Comparison of ENCODE assay signal across 8 mouse cellular contexts in the genomic region with DNA sequence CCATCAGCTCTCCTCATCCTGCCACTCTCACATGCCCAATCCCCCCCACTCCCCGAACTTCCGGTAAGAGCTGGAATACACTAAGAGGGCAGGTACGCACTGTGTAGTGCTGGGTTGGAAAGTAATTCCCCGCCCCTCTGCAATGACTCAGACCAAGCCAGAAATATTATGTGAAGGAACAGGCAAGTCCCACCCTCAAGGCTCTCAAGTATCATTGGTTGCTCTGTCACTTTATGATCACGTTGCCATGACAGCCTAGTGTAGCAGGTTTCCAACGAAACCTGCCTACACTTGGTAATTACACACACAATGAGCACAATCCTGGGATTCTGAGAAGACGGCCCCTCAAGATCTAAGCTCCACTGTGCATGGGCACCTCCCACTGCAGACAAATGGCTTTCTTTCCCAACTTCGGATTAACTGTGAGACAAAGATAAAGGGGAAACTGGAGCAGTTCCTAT. TPM values are rescaled to one million over a fixed set of nuclear protein-coding genes. Genes with fewer than 3 reads are reported as not detected.
DNase-seq lines count a peak whose midpoint lies in the region; ATAC-seq lines count a peak whose summit lies in the region.

No protein-coding gene starts in this region.

- 0 out of 2 replicates have a peak overlapping the region, but pooled peaks have one; percentile 17 for H3K9ac ChIP-seq in intestine, embryonic 16.5 days (ENCODE audit: low read depth, low read length)
- H3K9ac ChIP-seq in stomach, embryonic 14.5 days (replicated peaks; ENCODE audit: low read depth, low read length) = no peak overlapping the region

- 33% methylated on average over 8 of the region's 8 CpGs for WGBS in intestine, embryonic 16.5 days
- 41% methylated on average over 8 of the region's 8 CpGs for WGBS in stomach, embryonic 14.5 days

- no peaks in the 10 kb centered on the region for H3K36me3 ChIP-seq in intestine, embryonic 16.5 days (ENCODE audit: control insufficient read depth, insufficient read depth, low read length)
- no peaks in the 10 kb centered on the region for H3K36me3 ChIP-seq in stomach, embryonic 14.5 days (ENCODE audit: control insufficient read depth, insufficient read depth, low read length)

- H3K4me3 ChIP-seq in intestine, embryonic 16.5 days (ENCODE audit: low read length) = 0 out of 2 replicates have a peak overlapping the region, but pooled peaks have one; percentile 7
- H3K4me3 ChIP-seq in stomach, embryonic 14.5 days (ENCODE audit: low read depth, low read length) = no peak overlapping the region

- H3K27ac ChIP-seq in intestine, embryonic 16.5 days (ENCODE audit: low read length) = peak overlapping the region; percentile 67
- H3K27ac ChIP-seq in stomach, embryonic 14.5 days (ENCODE audit: low read length) = peak overlapping the region; percentile 73

- DNase-seq in adrenal gland, postnatal 10 days = peak; percentile 69
- no peak for DNase-seq in adrenal gland, adult 8-10 months
- peak; percentile 32 for DNase-seq in urinary bladder, adult 2 months (ENCODE audit: low spot score)
- DNase-seq in urinary bladder, postnatal 10 days (ENCODE audit: low spot score) = no peak
- peak; percentile 67 for DNase-seq in lung, postnatal 10 days
- no peak for DNase-seq in testis, postnatal 14 days (ENCODE audit: low spot score)

- H3K4me1 ChIP-seq in intestine, embryonic 16.5 days (ENCODE audit: control insufficient read depth, insufficient read depth, low read length) = peaks cover 64% of the 10 kb centered on the region
- peaks cover 52% of the 10 kb centered on the region for H3K4me1 ChIP-seq in stomach, embryonic 14.5 days (ENCODE audit: control insufficient read depth, insufficient read depth, low read length)

- no peaks in the 10 kb centered on the region for H3K9me3 ChIP-seq in intestine, embryonic 16.5 days (ENCODE audit: control insufficient read depth, low read length)
- no peaks in the 10 kb centered on the region for H3K9me3 ChIP-seq in stomach, embryonic 14.5 days (ENCODE audit: control insufficient read depth, low read depth, low read length)

- peak; percentile 84 for ATAC-seq in intestine, embryonic 16.5 days
- ATAC-seq in stomach, embryonic 14.5 days (ENCODE audit: insufficient number of reproducible peaks, insufficient read depth, low FRiP score, low read depth) = peak; percentile 74

- H3K27me3 ChIP-seq in intestine, embryonic 16.5 days (replicated peaks; ENCODE audit: control insufficient read depth, insufficient read depth, low read length) = no peaks in the 10 kb centered on the region
- no peaks in the 10 kb centered on the region for H3K27me3 ChIP-seq in stomach, embryonic 14.5 days (ENCODE audit: control insufficient read depth, insufficient read depth, low read length)

- H3K4me2 ChIP-seq in intestine, embryonic 16.5 days (ENCODE audit: low read depth, low read length) = peak overlapping the region; percentile 33
- H3K4me2 ChIP-seq in stomach, embryonic 14.5 days (replicated peaks; ENCODE audit: low read depth, low read length) = peak overlapping the region; percentile 31

RNA-seq across cellular contexts. Expression of a gene that starts 22.0 kb away (rescaled TPM):
- total RNA-seq in adrenal gland, postnatal 10 days (2021) = 1 to 10 TPM; 3.6 to 3.7 TPM
- 1 to 10 TPM; 4.2 to 5.5 (median 5.0) TPM for total RNA-seq in adrenal gland, adult 8-10 months (2022)
- polyA plus RNA-seq in urinary bladder, adult 2 months (2012; rRNA removed) = 4.5 and 4.7 TPM in 2 replicates
- 5.1 and 5.3 TPM in 2 replicates for polyA plus RNA-seq in intestine, embryonic 16.5 days (2015; fragmentation: Nextera tagmentation; extraction: Ambion mirVana)
- polyA plus RNA-seq in stomach, embryonic 14.5 days (2014; fragmentation: Nextera tagmentation; extraction: Ambion mirVana) = 5.6 TPM in 2 replicates

RNA-seq across cellular contexts. Expression of a gene that starts 23.0 kb away (rescaled TPM):
- total RNA-seq in adrenal gland, postnatal 10 days (2021) = 100 to 1,000 TPM in 1 of 2 experiments, 10 to 100 TPM in 1; 36.5 to 121 TPM
- total RNA-seq in adrenal gland, adult 8-10 months (2022) = 10 to 100 TPM; 17.9 to 79.8 (median 27.3) TPM
- 14.7 and 18.8 TPM in 2 replicates for polyA plus RNA-seq in urinary bladder, adult 2 months (2012; rRNA removed)
- 19.3 and 19.9 TPM in 2 replicates for polyA plus RNA-seq in intestine, embryonic 16.5 days (2015; fragmentation: Nextera tagmentation; extraction: Ambion mirVana)
- 13.7 and 14.1 TPM in 2 replicates for polyA plus RNA-seq in stomach, embryonic 14.5 days (2014; fragmentation: Nextera tagmentation; extraction: Ambion mirVana)

RNA-seq across cellular contexts. Expression of a gene that starts 32.6 kb away (rescaled TPM):
- total RNA-seq in adrenal gland, postnatal 10 days (2021) = 10 to 100 TPM; 91.7 to 98.5 TPM
- 10 to 100 TPM; 42.2 to 52.5 (median 51.1) TPM for total RNA-seq in adrenal gland, adult 8-10 months (2022)
- 26.0 and 32.5 TPM in 2 replicates for polyA plus RNA-seq in urinary bladder, adult 2 months (2012; rRNA removed)
- polyA plus RNA-seq in intestine, embryonic 16.5 days (2015; fragmentation: Nextera tagmentation; extraction: Ambion mirVana) = 49.1 and 49.8 TPM in 2 replicates
- polyA plus RNA-seq in stomach, embryonic 14.5 days (2014; fragmentation: Nextera tagmentation; extraction: Ambion mirVana) = 28.1 and 30.5 TPM in 2 replicates

RNA-seq across cellular contexts. Expression of a gene that starts 40.2 kb away (rescaled TPM):
- 10 to 100 TPM; 12.0 to 21.8 TPM for total RNA-seq in adrenal gland, postnatal 10 days (2021)
- total RNA-seq in adrenal gland, adult 8-10 months (2022) = 1 to 10 TPM in 2 of 4 experiments, under 1 TPM in 2; 0.32 to 3.7 (median 1.3) TPM
- polyA plus RNA-seq in urinary bladder, adult 2 months (2012; rRNA removed) = 3.0 and 3.2 TPM in 2 replicates
- 2.2 and 4.2 TPM in 2 replicates for polyA plus RNA-seq in intestine, embryonic 16.5 days (2015; fragmentation: Nextera tagmentation; extraction: Ambion mirVana)
- polyA plus RNA-seq in stomach, embryonic 14.5 days (2014; fragmentation: Nextera tagmentation; extraction: Ambion mirVana) = 3.7 and 6.8 TPM in 2 replicates

RNA-seq across cellular contexts. Expression of a gene that starts 46.6 kb away (rescaled TPM):
- total RNA-seq in adrenal gland, postnatal 10 days (2021) = 100 to 1,000 TPM; 143 to 149 TPM
- total RNA-seq in adrenal gland, adult 8-10 months (2022) = 100 to 1,000 TPM; 120 to 179 (median 148) TPM
- polyA plus RNA-seq in urinary bladder, adult 2 months (2012; rRNA removed) = 101 and 129 TPM in 2 replicates
- polyA plus RNA-seq in intestine, embryonic 16.5 days (2015; fragmentation: Nextera tagmentation; extraction: Ambion mirVana) = 44.2 and 45.8 TPM in 2 replicates
- 35.0 and 46.3 TPM in 2 replicates for polyA plus RNA-seq in stomach, embryonic 14.5 days (2014; fragmentation: Nextera tagmentation; extraction: Ambion mirVana)

Comparison
In these comparisons a context has a peak if more than half of its experiments do, and no peak if none do; other contexts are left out.
1. DNase-seq: peak in adrenal gland, postnatal 10 days (single experiment), urinary bladder, adult 2 months (single experiment) and lung, postnatal 10 days (single experiment); none in adrenal gland, adult 8-10 months (single experiment), urinary bladder, postnatal 10 days (single experiment) and testis, postnatal 14 days (single experiment).